ENCODE assay signal across 15 mouse cellular contexts in the genomic region with DNA sequence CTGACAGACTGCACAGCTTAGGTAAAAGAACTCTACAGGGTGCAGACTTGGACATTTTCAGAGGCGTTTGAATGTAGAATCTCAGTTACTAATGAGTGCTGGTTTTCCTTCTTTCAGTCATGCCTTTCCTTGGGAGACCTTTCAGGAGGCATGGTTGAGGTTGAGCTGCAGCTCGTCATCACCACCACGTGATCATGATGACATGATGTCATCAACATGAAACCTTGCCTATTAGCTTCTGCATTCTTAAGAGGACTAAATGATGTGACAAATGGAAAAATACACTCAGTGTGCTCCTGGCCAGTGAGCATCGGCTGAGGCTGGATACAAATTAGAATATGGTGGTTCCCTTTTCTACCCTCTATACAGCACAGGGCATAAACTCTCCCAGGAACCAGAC.
"Had no signal": no experiment of that assay in that cellular context is flagged by ENCODE, and none has a peak within 500 bp of the region (broad histone marks: within the 10 kb centered on the region; RNA-seq: fewer than 3 reads in every experiment).

No protein-coding gene starts in this region.

- H3K9ac ChIP-seq: neural tube, embryonic 15.5 days; stomach, embryonic 15.5 days had no signal

- H3K27me3 ChIP-seq: neural tube, embryonic 15.5 days; stomach, embryonic 15.5 days had no signal

- H3K27ac ChIP-seq: neural tube, embryonic 15.5 days; stomach, embryonic 15.5 days; stomach, postnatal 0 days had no signal

- H3K4me3 ChIP-seq: neural tube, embryonic 15.5 days; stomach, embryonic 15.5 days had no signal

- H3K4me1 ChIP-seq: stomach, embryonic 15.5 days had no signal

- H3K9me3 ChIP-seq: neural tube, embryonic 15.5 days; stomach, embryonic 15.5 days had no signal

- H3K36me3 ChIP-seq: stomach, embryonic 15.5 days had no signal

- H3K4me2 ChIP-seq: neural tube, embryonic 15.5 days; stomach, embryonic 15.5 days had no signal

- DNase-seq: retina, postnatal 1 day; right cerebral cortex, adult 18-20 months; right cerebral cortex, postnatal 14 days; right cerebral cortex, postnatal 25 days; right cerebral cortex, postnatal 4 days; spleen, adult 18-20 months; thymus, adult 18-20 months; thymus, adult 2 months; thymus, postnatal 14 days; thymus, postnatal 25 days; thymus, postnatal 36 days; thymus, postnatal 4 days had no signal
